8 mouse cellular contexts compared by ENCODE assay signal in the genomic region with DNA sequence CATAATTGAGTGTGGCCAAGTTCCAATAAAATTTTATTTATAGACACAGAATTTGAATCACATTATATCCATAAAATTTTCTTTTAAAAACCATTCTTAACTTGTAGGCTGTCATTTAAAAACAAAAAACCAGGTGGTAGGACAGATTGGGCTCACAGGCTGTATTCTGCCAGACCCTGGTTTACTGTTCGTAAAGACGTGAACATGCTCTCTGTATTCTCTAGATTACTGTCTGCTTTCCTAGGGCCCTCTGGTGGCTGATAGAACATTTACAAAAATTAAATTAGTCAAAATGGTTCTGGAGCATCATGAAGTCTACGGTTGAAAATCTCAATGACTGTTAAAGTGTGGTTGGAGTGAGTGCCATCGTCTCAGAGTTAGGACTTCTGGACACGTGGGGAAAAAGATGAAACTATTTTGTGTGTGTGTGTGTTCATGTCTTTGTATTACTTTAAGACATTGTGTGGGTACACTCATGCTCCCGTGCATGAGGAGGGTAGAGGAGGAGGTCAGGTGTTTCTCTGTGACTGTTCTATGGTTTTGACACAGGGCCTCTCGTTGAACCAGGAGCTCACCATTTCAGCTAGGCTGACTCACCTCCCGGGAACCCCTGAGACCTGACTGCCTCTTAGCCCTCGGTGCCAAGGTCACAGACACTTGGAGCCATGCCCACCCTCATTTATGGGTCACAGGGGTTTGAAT. TPM values are rescaled to one million over a fixed set of nuclear protein-coding genes. Genes with fewer than 3 reads are reported as not detected.
DNase-seq lines count a peak whose midpoint lies in the region; TF ChIP-seq lines count a peak whose summit lies in the region.
"Had no signal": no experiment of that assay in that cellular context is flagged by ENCODE, and none has a peak within 500 bp of the region (broad histone marks: within the 10 kb centered on the region; RNA-seq: fewer than 3 reads in every experiment).

No protein-coding gene starts in this region.

- H3K4me3 ChIP-seq in liver, adult 2 months (ENCODE audit: insufficient read depth, low read depth, low read length): no peak overlapping the region
- no peak overlapping the region for H3K4me3 ChIP-seq in MEL (ENCODE audit: control insufficient read depth in 1 of 2, insufficient read depth in 1 of 2, low read depth in 2 of 2, low read length in 2 of 2)
- H3K4me3 ChIP-seq: neural tube, embryonic 13.5 days had no signal

- 23% methylated on average over 9 of the region's 9 CpGs for WGBS in liver, adult 2 months

- no peaks in the 10 kb centered on the region for H3K27me3 ChIP-seq in liver, adult 2 months (ENCODE audit: control insufficient read depth, insufficient read depth, low read length)
- H3K27me3 ChIP-seq in MEL (ENCODE audit: control insufficient read depth in 1 of 2, insufficient read depth in 2 of 2, low read length in 2 of 2): no peaks in the 10 kb centered on the region
- H3K27me3 ChIP-seq: neural tube, embryonic 13.5 days had no signal

- peak; percentile 71 for DNase-seq in liver, adult 2 months (ENCODE audit: extremely low read depth, low read depth, low spot score)
- DNase-seq in liver (no peak), MEL (ENCODE audit: low read depth, low spot score) (peak; percentile 42)
- DNase-seq in adrenal gland, postnatal 14 days: peak; percentile 77
- DNase-seq in layer of hippocampus, adult 9-10 months (ENCODE audit: low spot score): peak; percentile 69
- no peak for DNase-seq in Muller cell, postnatal 12 days (ENCODE audit: inconsistent ontology term)
- DNase-seq in heart, adult 8-10 months (ENCODE audit: low spot score): no peak

- TF ChIP-seq RAD21 in MEL (IDR thresholded peaks at IDR 0.05; ENCODE audit: low read depth, low read length): no peak

- H3K9ac ChIP-seq in liver, adult 2 months (ENCODE audit: low read depth, low read length): no peak overlapping the region
- no peak overlapping the region for H3K9ac ChIP-seq in MEL (ENCODE audit: control insufficient read depth, low read depth, low read length, poor library complexity, severe bottlenecking)
- H3K9ac ChIP-seq: neural tube, embryonic 13.5 days had no signal

- TF ChIP-seq POLR2A in liver, adult 2 months (IDR thresholded peaks at IDR 0.05; ENCODE audit: extremely low read depth, insufficient read depth, low read length): no peak
- no peak for TF ChIP-seq POLR2A in MEL (IDR thresholded peaks at IDR 0.05; ENCODE audit: control insufficient read depth in 1 of 2, insufficient read depth in 1 of 2, low read depth in 1 of 2, low read length in 2 of 2, poor library complexity in 1 of 2)

- no peaks in the 10 kb centered on the region for H3K9me3 ChIP-seq in MEL (replicated peaks; ENCODE audit: insufficient read depth, low read length)
- H3K9me3 ChIP-seq: neural tube, embryonic 13.5 days had no signal

- H3K36me3 ChIP-seq in liver, adult 2 months (ENCODE audit: control insufficient read depth, insufficient read depth, low read length): peaks cover 5% of the 10 kb centered on the region; the same call in 1 of the 2 replicates
- peaks cover 6 to 19% of the 10 kb centered on the region in 2 experiments for H3K36me3 ChIP-seq in MEL (ENCODE audit: control insufficient read depth in 1 of 2, insufficient read depth in 2 of 2, low read length in 2 of 2)

- no peak overlapping the region for H3K27ac ChIP-seq in liver, adult 2 months (replicated peaks; ENCODE audit: insufficient read depth, low read depth, low read length)
- H3K27ac ChIP-seq in MEL (ENCODE audit: control insufficient read depth, low read depth, low read length): 0 out of 2 replicates have a peak overlapping the region, but pooled peaks have one; percentile 7
- H3K27ac ChIP-seq: neural tube, embryonic 13.5 days had no signal

- H3K79me2 ChIP-seq in liver, adult 2 months (ENCODE audit: control insufficient read depth, insufficient read depth, low read length): peaks cover 25% of the 10 kb centered on the region
- peaks cover 55% of the 10 kb centered on the region for H3K79me2 ChIP-seq in MEL (ENCODE audit: control insufficient read depth, insufficient read depth, low read length, poor library complexity)

- 0 out of 2 replicates have a peak, but pooled peaks have one; percentile 4 for TF ChIP-seq CTCF in liver, adult 2 months (IDR thresholded peaks at IDR 0.05; ENCODE audit: low read depth, low read length)
- TF ChIP-seq CTCF in MEL (IDR thresholded peaks at IDR 0.05 in 2 of 3, conservative IDR thresholded peaks at IDR 0.05 in 1 of 3; ENCODE audit: control insufficient read depth in 1 of 3, insufficient read depth in 1 of 3, low read depth in 2 of 3, low read length in 3 of 3, poor library complexity in 1 of 3, severe bottlenecking in 1 of 3): peak in 2 of 3 experiments; percentile 34 to 52; a peak in 4 of 6 replicates

- TF ChIP-seq EP300 in MEL (IDR thresholded peaks at IDR 0.05; ENCODE audit: low read depth in 1 of 2, low read length in 2 of 2): no peak

- H3K4me1 ChIP-seq in liver, adult 2 months (ENCODE audit: control insufficient read depth, insufficient read depth, low read length): peaks cover 24% of the 10 kb centered on the region; the same call in 1 of the 2 replicates
- peaks cover 2 to 13% of the 10 kb centered on the region in 2 experiments; a peak in 3 of 4 replicates for H3K4me1 ChIP-seq in MEL (ENCODE audit: control insufficient read depth in 1 of 2, insufficient read depth in 2 of 2, low read length in 2 of 2)

TF ChIP-seq in MEL, 35 proteins besides CTCF, POLR2A, EP300 and RAD21:
- TF ChIP-seq SMC3 (IDR thresholded peaks at IDR 0.05; ENCODE audit: low read depth, low read length) (peak; percentile 39), ETS1 (IDR thresholded peaks at IDR 0.05; ENCODE audit: low read depth, low read length) (no peak)
TF ChIP-seq in MEL: peak in this region for 1.

RNA-seq across cellular contexts. Expression of a gene that starts 16.7 kb away (rescaled TPM):
- total RNA-seq in liver, adult 2 months (2014; rRNA removed): 8.5 and 10.8 TPM in 2 replicates
- 10.6 and 13.3 TPM in 2 replicates for polyA plus RNA-seq in liver, adult 2 months (2012; rRNA removed)
- total RNA-seq in MEL (2012; rRNA removed): 14.4 and 16.9 TPM in 2 replicates
- 10 to 100 TPM; 50.2 to 59.3 TPM for polyA plus RNA-seq in MEL (2012; ENCODE audit: insufficient read depth in 1 of 2, insufficient read length in 2 of 2, low read depth in 1 of 2, low replicate concordance in 2 of 2, missing spikeins in 1 of 2)
- 47.3 and 47.6 TPM in 2 replicates for total RNA-seq in adrenal gland, postnatal 14 days (2021)
- 10 to 100 TPM; 14.1 to 19.5 (median 18.0) TPM for total RNA-seq in heart, adult 8-10 months (2022)

Comparison
In these comparisons a context has a peak if more than half of its experiments do, and no peak if none do; other contexts are left out.
1. DNase-seq: peak in liver, adult 2 months (single experiment), MEL (single experiment), adrenal gland, postnatal 14 days (single experiment) and layer of hippocampus, adult 9-10 months (single experiment); none in liver (single experiment), Muller cell, postnatal 12 days (single experiment) and heart, adult 8-10 months (single experiment).